Mouse (Mus musculus): ENCODE measurements around the gene Nudt22. TPM values are rescaled to one million over a fixed set of nuclear protein-coding genes. Genes with fewer than 3 reads are reported as not detected.
A peak's percentile ranks its signal among the peaks of the same experiment; 100 is the strongest.

Nudt22 gene
- total RNA-seq, 2 experiments from 2014 or later, result 29.4 to 34.1 TPM

GRCm38 (mm10) chr19:6977759-6978638 lies 17.9 kb downstream of the Nudt22 start:
- DNase-seq, result no peak

- DNase-seq, result peak; percentile 84
Measured at GRCm38 (mm10) chr19:6975537-6976521, 20.1 kb downstream of the Nudt22 start, which contains the start of gene Plcb3. Plcb3 (minus strand) TSS chr19:6976470.

- peak; percentile 91 for DNase-seq
Measured at GRCm38 (mm10) chr19:6974211-6975205, 21.4 kb downstream of the Nudt22 start, which contains the start of gene Ppp1r14b. Ppp1r14b (plus strand) TSS chr19:6974968.

GRCm38 (mm10) chr19:6973581-6974190 lies 22.2 kb downstream of the Nudt22 start:
- DNase-seq, result no peak

GRCm38 (mm10) chr19:6972247-6972917 lies 23.5 kb downstream of the Nudt22 start:
- no peak for DNase-seq

- no peak for DNase-seq
Measured at GRCm38 (mm10) chr19:6971644-6972043, 24.3 kb downstream of the Nudt22 start.

- peak; percentile 74 for DNase-seq
Measured at GRCm38 (mm10) chr19:6970460-6971085, 25.3 kb downstream of the Nudt22 start.

GRCm38 (mm10) chr19:6969665-6970381 lies 26.1 kb downstream of the Nudt22 start:
- DNase-seq, result peak; percentile 93

- DNase-seq, result no peak
Measured at GRCm38 (mm10) chr19:6969291-6969664, 26.6 kb downstream of the Nudt22 start.

- peak; percentile 60 for DNase-seq
Measured at GRCm38 (mm10) chr19:6968491-6969271, 27.2 kb downstream of the Nudt22 start.

- DNase-seq, result peak; percentile 50
Measured at GRCm38 (mm10) chr19:6956461-6956860, 39.5 kb downstream of the Nudt22 start.

- DNase-seq, result no peak
Measured at GRCm38 (mm10) chr19:6955424-6955823, 40.5 kb downstream of the Nudt22 start.

GRCm38 (mm10) chr19:6954046-6954445 lies 41.9 kb downstream of the Nudt22 start:
- DNase-seq, result peak; percentile 78

GRCm38 (mm10) chr19:6952712-6953037 lies 43.2 kb downstream of the Nudt22 start:
- DNase-seq, result peak; percentile 83

- peak; percentile 95 for DNase-seq
Measured at GRCm38 (mm10) chr19:6951994-6952711, 43.8 kb downstream of the Nudt22 start.

GRCm38 (mm10) chr19:6951381-6951968 lies 44.4 kb downstream of the Nudt22 start:
- peak; percentile 96 for DNase-seq

GRCm38 (mm10) chr19:6950613-6951153 lies 45.2 kb downstream of the Nudt22 start:
- peak; percentile 74 for DNase-seq

Data from adrenal gland, postnatal 10 days (tissue).